Comparison of ENCODE assay signal across 13 mouse cellular contexts in the genomic region with DNA sequence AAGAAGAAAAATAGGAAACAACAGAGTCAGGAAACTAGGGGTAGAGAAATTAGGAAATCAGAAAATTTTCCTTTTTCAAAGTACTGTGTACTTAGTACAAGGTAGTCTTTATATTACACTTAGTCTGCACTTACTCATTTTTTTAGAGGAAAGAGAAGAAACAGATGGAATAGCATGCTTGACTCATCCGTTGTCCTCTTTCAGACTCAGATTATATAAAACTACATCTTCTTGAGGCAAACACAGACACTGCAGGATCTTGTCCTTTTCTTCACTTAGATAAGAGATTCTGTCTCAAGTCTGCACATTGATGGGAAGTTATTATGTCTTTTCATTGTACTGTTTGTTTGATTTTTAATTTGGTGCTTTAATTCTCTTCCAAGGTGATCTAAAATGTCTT.
"Had no signal": no experiment of that assay in that cellular context is flagged by ENCODE, and none has a peak within 500 bp of the region (broad histone marks: within the 10 kb centered on the region; RNA-seq: fewer than 3 reads in every experiment).

No protein-coding gene starts in this region.

- ATAC-seq: midbrain, embryonic 16.5 days had no signal

- DNase-seq: lung, adult 18-20 months; lung, embryonic 14.5 days; lung, postnatal 10 days; lung, postnatal 4 days; midbrain, embryonic 14.5 days; retina, postnatal 1 day; right cerebral cortex, postnatal 14 days; right cerebral cortex, postnatal 4 days; spleen, adult 18-20 months; thymus, adult 2 months; thymus, postnatal 25 days; thymus, postnatal 4 days had no signal
